Mouse (Mus musculus): Measurements from ENCODE around the gene Tnks2.
A peak's percentile ranks its signal among the peaks of the same experiment; 100 is the strongest.
"Not testable (repeated sequence)": the region's sequence is repeated elsewhere in the genome, so short reads cannot be mapped to it uniquely, and the experiment has no call there.

Gene Tnks2

DNA sequence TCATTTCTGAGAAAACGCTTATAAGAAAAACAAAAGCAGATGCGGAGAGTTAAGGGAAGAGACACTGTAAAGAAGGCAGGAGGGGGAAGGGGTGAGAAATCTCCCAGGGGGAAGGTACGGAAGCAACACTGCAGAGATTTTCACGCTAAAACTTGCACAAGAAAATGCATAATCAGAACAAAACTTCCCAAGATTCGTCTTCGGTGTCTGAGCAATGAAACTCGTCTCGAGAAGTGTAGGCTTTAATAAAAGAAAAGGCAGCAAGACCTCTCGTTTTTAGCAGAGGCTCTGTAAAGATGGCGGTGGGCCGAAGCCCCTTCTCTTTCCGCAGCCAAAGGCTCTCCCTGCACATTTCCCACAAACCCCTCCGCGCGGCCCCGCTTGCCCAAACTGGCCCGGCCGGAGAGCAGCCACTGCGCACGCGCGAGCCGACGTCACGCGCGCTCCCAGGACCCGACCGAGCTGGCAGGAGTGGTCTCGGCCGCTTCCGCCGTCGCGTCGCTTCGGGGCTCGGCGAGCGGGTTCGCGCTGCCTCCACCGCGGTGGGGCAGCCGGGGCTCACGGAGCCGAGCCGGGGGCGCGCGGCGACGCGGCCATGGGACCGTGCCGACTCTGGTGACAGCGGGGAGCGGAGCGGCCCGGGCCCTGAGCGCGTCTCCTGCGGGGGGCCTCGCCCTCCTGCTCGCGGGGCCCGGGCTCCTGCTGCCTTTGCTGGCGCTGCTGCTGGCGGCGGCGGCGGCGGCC lies at the start of gene Tnks2:
Tnks2 (plus strand) TSS at position 445 of the 744 bp plus-strand sequence.
- DNase-seq (ENCODE audit: low spot score in 2 of 2) = peak; percentile 93 to 94

DNA sequence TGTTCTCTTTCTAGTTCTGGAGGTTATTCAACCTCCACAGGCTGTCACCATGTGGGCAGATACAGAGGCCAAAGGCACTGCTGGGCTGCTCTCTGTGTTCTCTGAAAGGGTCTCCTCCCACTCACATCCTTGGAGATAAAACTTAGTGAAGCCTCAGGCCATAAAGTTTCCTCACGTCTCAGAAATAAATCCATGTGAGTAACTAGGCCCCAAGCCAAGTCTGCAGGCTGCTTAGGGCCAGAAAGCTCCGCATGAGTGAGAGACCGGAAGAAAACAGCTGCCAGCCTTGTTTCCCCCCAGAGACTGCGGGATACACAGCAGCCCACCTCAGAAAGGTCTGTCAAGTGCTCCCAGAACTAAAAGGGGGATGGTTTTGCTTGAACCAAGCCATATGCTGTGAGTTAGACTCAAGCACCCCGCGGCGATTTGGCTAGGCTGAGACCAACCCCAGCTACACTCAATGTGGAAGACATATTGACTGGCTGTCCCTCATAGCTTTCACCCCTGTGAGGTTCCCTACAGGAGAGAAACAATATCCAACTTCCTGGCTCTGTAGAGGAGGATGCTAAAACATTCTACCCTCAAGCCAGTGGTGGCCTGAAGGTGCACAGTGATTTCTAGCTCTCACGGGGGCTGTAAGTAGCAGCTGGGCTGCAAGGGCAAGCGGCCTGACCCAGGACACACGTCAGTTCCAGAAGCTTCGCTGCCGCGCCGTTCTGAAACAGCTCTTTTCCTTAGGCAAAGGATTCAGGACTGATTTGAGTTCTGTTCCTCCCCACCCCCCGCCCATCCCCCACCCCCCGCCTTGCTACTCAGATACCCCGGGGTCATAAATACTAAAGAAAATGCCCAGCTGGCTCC lies 43.9 kb upstream of the Tnks2 start:
- no peak for DNase-seq (ENCODE audit: low spot score in 2 of 2)

DNA sequence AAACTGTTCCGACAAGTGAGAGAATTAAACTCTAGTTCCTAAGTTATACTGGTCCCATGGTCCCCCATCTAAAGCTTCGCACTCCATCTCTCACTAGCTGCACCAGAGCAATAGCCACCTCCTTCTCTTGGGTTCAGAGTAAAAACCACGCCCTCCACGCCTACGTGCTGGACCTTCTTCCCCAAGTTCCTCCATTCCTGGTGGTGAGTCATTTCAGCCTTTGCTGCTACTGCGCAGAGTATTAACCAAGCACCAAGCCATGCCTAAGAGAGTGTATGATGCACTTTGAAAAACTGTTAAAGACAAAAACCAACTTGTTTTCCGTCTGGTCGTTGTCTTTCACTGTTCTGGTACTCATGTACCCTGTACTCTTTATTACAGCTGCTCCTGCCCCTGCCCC lies 41.4 kb upstream of the Tnks2 start:
- no peak for DNase-seq (ENCODE audit: low spot score in 2 of 2)

- no peak for DNase-seq (ENCODE audit: low spot score in 2 of 2)
These were observed 40.6 kb upstream of the Tnks2 start for GRCm38 (mm10) chr19:36793450-36793849.

GRCm38 (mm10) chr19:36794008-36794407 lies 40.0 kb upstream of the Tnks2 start:
- no peak for DNase-seq (ENCODE audit: low spot score in 2 of 2)

DNA sequence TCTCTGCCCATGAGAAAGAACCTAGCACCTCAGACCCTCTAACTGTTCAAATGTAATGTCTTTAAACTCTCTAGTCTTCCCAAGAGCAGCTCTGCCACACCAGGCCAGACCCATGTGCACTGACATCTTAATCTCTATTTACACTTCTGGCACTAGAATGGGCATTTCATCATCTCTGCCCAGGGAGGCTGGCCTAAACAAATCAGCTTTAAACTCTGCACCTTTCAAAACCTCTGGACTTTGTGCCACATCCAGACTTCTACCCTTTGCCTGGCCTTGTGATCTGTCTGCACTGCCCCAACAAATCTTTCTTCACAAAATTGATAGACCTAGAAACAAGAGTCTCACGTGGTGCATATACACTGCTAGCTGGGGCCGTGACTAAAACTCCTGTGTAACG lies 38.8 kb upstream of the Tnks2 start:
- DNase-seq (ENCODE audit: low spot score in 2 of 2) = no peak

- DNase-seq (ENCODE audit: low spot score in 2 of 2) = no peak
These were observed 37.1 kb upstream of the Tnks2 start for GRCm38 (mm10) chr19:36796931-36797330.

DNA sequence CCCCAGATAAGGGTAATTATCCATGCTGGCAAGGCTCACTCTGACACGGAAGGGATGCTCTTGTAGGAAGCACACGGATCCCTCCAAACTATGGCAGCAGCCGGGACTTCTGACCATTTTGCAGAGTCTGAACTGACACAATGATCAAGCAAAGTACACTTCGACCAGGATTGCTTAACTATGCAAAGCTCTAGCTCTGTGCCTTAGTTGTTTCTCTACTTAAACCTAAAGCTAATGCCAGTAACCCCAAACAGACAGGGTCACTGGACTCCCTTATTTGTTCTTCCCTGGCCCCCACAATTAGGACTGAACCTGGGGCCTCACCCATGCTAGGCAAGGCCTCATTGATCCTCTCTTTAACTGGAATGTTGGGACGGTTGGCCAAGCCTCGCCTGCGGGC lies 33.7 kb upstream of the Tnks2 start:
- DNase-seq (ENCODE audit: low spot score in 2 of 2) = no peak

- no peak for DNase-seq (ENCODE audit: low spot score in 2 of 2)
These were observed 32.0 kb upstream of the Tnks2 start for GRCm38 (mm10) chr19:36801856-36802641.

DNA sequence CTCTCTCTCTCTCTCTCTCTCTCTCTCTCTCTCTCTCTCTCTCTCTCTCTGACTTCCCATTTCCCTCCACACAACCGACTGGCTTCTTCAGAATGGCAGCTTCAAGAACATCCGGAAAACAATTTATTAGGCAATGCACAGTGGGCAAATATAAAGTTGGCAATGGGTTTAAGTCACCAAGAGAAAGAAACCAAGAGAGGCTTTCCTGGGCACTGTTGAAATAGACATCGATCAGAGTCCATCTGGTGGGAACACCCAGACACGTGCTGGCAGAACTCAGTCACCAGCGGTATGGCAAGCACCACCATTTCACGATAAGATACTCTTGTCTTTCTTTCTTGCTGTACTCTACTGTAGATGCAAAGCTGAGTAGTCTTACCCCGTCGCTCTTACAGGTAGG lies 30.6 kb upstream of the Tnks2 start:
- no peak for DNase-seq (ENCODE audit: low spot score in 2 of 2)

DNA sequence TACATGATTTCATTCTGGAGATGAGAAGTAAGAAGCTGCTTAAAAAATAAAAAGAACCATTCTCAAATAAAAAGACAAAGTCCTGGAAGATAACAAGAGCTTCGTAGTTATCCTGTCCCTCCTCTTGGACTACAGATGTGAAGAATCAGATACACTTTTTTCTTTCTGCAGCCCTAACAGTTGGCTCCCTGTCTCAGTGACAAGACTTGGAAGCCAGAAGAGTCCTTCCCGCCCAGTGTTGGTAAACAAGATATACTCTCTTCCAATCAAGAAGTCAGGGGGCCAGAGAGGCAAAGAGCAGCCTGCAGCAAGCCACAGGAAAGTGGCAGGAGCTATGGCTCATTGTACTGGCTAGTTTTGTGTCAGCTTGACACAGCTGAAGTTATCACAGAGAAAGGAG lies 27.2 kb upstream of the Tnks2 start:
- no peak for DNase-seq (ENCODE audit: low spot score in 2 of 2)

GRCm38 (mm10) chr19:36808426-36809105 lies 25.5 kb upstream of the Tnks2 start:
- no peak for DNase-seq (ENCODE audit: low spot score in 2 of 2)

GRCm38 (mm10) chr19:36809476-36810168 lies 24.4 kb upstream of the Tnks2 start:
- DNase-seq (ENCODE audit: low spot score in 2 of 2) = no peak

DNA sequence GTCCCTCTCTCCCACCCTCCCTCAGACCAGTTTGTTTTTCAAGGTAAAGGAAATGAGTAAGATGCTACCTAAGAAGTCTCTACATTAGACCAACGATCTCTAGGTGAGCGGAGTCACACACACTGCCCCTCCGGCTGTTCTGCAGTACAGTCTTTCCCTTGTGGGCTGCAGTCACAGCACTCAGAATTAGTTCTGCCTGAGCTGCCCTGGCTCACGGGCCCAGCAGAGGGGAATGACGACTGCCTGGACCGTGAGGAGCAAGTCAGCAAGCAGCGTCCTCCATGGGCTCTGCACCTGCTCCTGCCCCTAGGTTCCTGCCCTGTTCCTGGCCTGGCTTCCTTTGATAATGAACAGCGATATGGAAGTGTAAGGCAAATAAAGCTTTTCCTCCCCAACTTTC lies 22.0 kb upstream of the Tnks2 start:
- DNase-seq (ENCODE audit: low spot score in 2 of 2) = no peak

- DNase-seq (ENCODE audit: low spot score in 2 of 2) = peak in 1 of 2 experiments; percentile 43
These were observed 18.4 kb upstream of the Tnks2 start for GRCm38 (mm10) chr19:36815396-36816271.

DNA sequence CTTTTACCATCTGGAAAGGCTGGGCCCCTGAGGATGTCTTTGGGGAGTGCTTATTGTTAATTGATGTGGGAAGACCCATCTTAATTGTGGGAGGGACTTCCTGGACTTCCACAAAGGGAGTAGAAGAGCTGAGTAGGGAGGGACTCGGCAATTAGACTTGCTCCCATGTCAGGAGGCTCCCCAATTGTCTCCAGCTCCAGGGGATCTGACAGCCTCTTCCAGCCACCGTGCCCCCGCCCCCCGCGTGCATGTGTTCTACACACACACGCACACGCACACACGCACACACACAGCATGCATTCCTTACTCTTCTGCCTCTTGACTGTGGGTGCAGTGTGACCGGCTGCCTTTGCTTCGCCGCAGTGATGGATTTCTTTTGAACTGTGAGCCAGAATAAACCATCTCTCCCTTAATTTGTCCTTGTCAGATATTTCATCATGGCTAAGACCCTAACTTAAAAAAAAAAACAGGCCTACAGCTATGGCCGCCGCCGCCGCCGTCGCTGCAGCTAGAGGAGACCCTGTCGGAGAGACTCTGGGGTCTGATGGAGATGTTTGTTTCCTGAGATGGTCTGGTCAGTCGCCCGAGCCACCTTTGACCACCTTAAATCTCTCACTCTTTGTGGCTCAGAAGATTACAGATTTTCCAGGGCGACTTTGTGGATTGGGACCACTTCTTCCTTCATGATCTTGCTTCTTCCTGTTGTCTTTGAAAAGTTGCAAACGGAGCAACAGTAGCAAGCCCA lies 15.7 kb upstream of the Tnks2 start:
- DNase-seq (ENCODE audit: low spot score in 2 of 2) = peak in 1 of 2 experiments; percentile 13

- no peak for DNase-seq (ENCODE audit: low spot score in 2 of 2)
These were observed 14.8 kb upstream of the Tnks2 start for GRCm38 (mm10) chr19:36819199-36819598.

DNA sequence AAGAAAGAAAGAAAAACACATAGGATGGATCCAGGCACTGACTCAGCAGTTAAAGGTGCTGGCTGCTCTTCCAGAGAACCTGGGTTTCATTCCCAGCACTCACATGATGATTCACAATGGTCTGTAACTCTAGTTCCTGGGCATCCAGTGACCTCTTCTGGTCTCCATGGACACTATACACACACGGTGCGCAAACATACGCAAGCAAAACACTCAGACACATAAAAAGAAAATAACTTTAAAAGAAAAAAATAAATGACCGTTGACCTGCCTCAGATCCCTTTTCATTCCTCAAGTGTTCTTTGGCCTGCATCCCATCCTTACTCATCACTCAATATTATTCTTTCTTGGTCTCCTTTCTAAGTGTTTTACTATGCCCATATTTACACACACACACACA lies 13.6 kb upstream of the Tnks2 start:
- DNase-seq (ENCODE audit: low spot score in 2 of 2) = no peak

GRCm38 (mm10) chr19:36821301-36821700 lies 12.7 kb upstream of the Tnks2 start:
- DNase-seq (ENCODE audit: low spot score in 2 of 2) = not testable (repeated sequence)
